Mouse (Mus musculus) forebrain, embryonic 15.5 days (tissue): ENCODE results near the gene Bpifa6. TPM values are rescaled to one million over a fixed set of nuclear protein-coding genes. Genes with fewer than 3 reads are reported as not detected.
"Not testable (repeated sequence)": the region's sequence is repeated elsewhere in the genome, so short reads cannot be mapped to it uniquely, and the experiment has no call there.

Experiments used
- ATAC-seq: fragments of 200-750 bp; cut with Nextera tagmentation; replicated peaks from 2 replicates; pipeline ENCODE4 v1.8.0; 2017; ENCODE audit warnings: mild to moderate bottlenecking, moderate TSS enrichment, moderate library complexity
- H3K27ac ChIP-seq: fragments of 300-500 bp; sonication (generic); replicated peaks from 2 replicates; pipeline ENCODE4 v1.5.1; 2015; ENCODE audit warnings: mild to moderate bottlenecking, inconsistent platforms
- H3K27me3 ChIP-seq: fragments of 300-500 bp; sonication (generic); 2 replicates; pipeline ENCODE4 v1.6.1; 2015; ENCODE audit warnings: inconsistent platforms
- H3K36me3 ChIP-seq: fragments of 300-500 bp; sonication (generic); 2 replicates; pipeline ENCODE4 v1.6.1; 2015; ENCODE audit warnings: mild to moderate bottlenecking, inconsistent platforms
- H3K4me1 ChIP-seq: fragments of 300-500 bp; sonication (generic); 2 replicates; pipeline ENCODE4 v1.6.1; 2015; ENCODE audit warnings: inconsistent platforms
- H3K4me2 ChIP-seq: fragments of 300-500 bp; sonication (generic); replicated peaks from 2 replicates; pipeline ENCODE4 v1.6.1; 2015; ENCODE audit warnings: mild to moderate bottlenecking, inconsistent platforms
- H3K4me3 ChIP-seq: fragments of 300-500 bp; sonication (generic); 2 replicates; pipeline ENCODE4 v1.5.1; 2015; ENCODE audit warnings: mild to moderate bottlenecking, inconsistent platforms
- H3K9ac ChIP-seq: fragments of 300-500 bp; sonication (generic); replicated peaks from 2 replicates; pipeline ENCODE4 v1.6.1; 2015; ENCODE audit warnings: mild to moderate bottlenecking, inconsistent platforms
- H3K9me3 ChIP-seq: fragments of 300-500 bp; sonication (generic); 2 replicates; pipeline ENCODE4 v1.6.1; 2016; ENCODE audit warnings: inconsistent platforms
- WGBS: fragments of 180-500 bp; shearing (Covaris S2); methylation state at CpG from one replicate; pipeline ENCODE4 v1.1.7; 2015; ENCODE audit warnings: mixed read lengths; 5-methylcytosine and 5-hydroxymethylcytosine counted together
- polyA plus RNA-seq: library from polyadenylated mRNA; unstranded; fragments of >200 nt; fragmentation: Nextera tagmentation; extraction: Ambion mirVana; gene quantifications from 2 replicates; pipeline ENCODE4 v1.2.1, GENCODE M21; 2015

The Bpifa6 gene
- polyA plus RNA-seq, 1 experiment from 2014 or later, result not detected

GRCm38 (mm10) chr2:153995770-153996169 lies 21.0 kb downstream of the Bpifa6 start:
- H3K4me1 ChIP-seq, result no peaks in the 10 kb centered on the region
- no peak overlapping the region for H3K4me3 ChIP-seq
- WGBS, result 6% methylated on average over 7 of the region's 7 CpGs
- H3K27ac ChIP-seq, result no peak overlapping the region
- no peak overlapping the region for H3K4me2 ChIP-seq
- no peak for ATAC-seq
- H3K9me3 ChIP-seq, result no peaks in the 10 kb centered on the region
- H3K27me3 ChIP-seq, result no peaks in the 10 kb centered on the region
- no peak overlapping the region for H3K9ac ChIP-seq
- no peaks in the 10 kb centered on the region for H3K36me3 ChIP-seq

GRCm38 (mm10) chr2:154000501-154000900 lies 25.8 kb downstream of the Bpifa6 start:
- Histone ChIP-seq H3K4me2 (no peak overlapping the region), H3K9me3 (no peaks in the 10 kb centered on the region), H3K4me1 (no peaks in the 10 kb centered on the region), H3K4me3 (no peak overlapping the region), H3K27me3 (no peaks in the 10 kb centered on the region), H3K9ac (no peak overlapping the region), H3K27ac (no peak overlapping the region), H3K36me3 (no peaks in the 10 kb centered on the region)
- 88% methylated on average over 3 of the region's 3 CpGs for WGBS
- no peak for ATAC-seq

- no peak overlapping the region for H3K27ac ChIP-seq
- no peak overlapping the region for H3K4me3 ChIP-seq
- H3K27me3 ChIP-seq, result no peaks in the 10 kb centered on the region
- no peaks in the 10 kb centered on the region for H3K4me1 ChIP-seq
- H3K36me3 ChIP-seq, result no peaks in the 10 kb centered on the region
- no peak overlapping the region for H3K4me2 ChIP-seq
- no peak for ATAC-seq
- no peak overlapping the region for H3K9ac ChIP-seq
- no peaks in the 10 kb centered on the region for H3K9me3 ChIP-seq
These were observed 26.3 kb downstream of the Bpifa6 start for GRCm38 (mm10) chr2:154001056-154001455.

- no peaks in the 10 kb centered on the region for H3K4me1 ChIP-seq
- H3K4me2 ChIP-seq, result no peak overlapping the region
- no peaks in the 10 kb centered on the region for H3K9me3 ChIP-seq
- H3K27me3 ChIP-seq, result no peaks in the 10 kb centered on the region
- 17% methylated on average over 1 of the region's 1 CpGs for WGBS
- H3K9ac ChIP-seq, result no peak overlapping the region
- no peak overlapping the region for H3K27ac ChIP-seq
- H3K36me3 ChIP-seq, result no peaks in the 10 kb centered on the region
- H3K4me3 ChIP-seq, result no peak overlapping the region
- ATAC-seq, result no peak
These were observed 29.7 kb downstream of the Bpifa6 start for GRCm38 (mm10) chr2:154004456-154004855.

- Histone ChIP-seq H3K27ac (no peak overlapping the region), H3K9me3 (no peaks in the 10 kb centered on the region), H3K4me2 (no peak overlapping the region), H3K9ac (no peak overlapping the region), H3K27me3 (no peaks in the 10 kb centered on the region), H3K4me1 (no peaks in the 10 kb centered on the region), H3K36me3 (no peaks in the 10 kb centered on the region), H3K4me3 (no peak overlapping the region)
- ATAC-seq, result no peak
- 93% methylated on average over 1 of the region's 1 CpGs for whole genome bisulfite sequencing
These were observed 30.3 kb downstream of the Bpifa6 start for GRCm38 (mm10) chr2:154005094-154005493.

GRCm38 (mm10) chr2:154005734-154006133 lies 31.0 kb downstream of the Bpifa6 start:
- Histone ChIP-seq H3K9ac (no peak overlapping the region), H3K4me1 (no peaks in the 10 kb centered on the region), H3K4me3 (no peak overlapping the region), H3K27me3 (no peaks in the 10 kb centered on the region), H3K36me3 (no peaks in the 10 kb centered on the region), H3K27ac (no peak overlapping the region), H3K9me3 (no peaks in the 10 kb centered on the region), H3K4me2 (no peak overlapping the region)
- WGBS, result 89% methylated on average over 4 of the region's 4 CpGs
- no peak for ATAC-seq

- Histone ChIP-seq H3K9ac (no peak overlapping the region), H3K36me3 (no peaks in the 10 kb centered on the region), H3K27ac (no peak overlapping the region), H3K4me3 (no peak overlapping the region), H3K4me1 (no peaks in the 10 kb centered on the region), H3K4me2 (no peak overlapping the region), H3K9me3 (no peaks in the 10 kb centered on the region), H3K27me3 (no peaks in the 10 kb centered on the region)
- no peak for ATAC-seq
- WGBS, result 93% methylated on average over 2 of the region's 2 CpGs
These were observed 31.6 kb downstream of the Bpifa6 start for GRCm38 (mm10) chr2:154006331-154006730.

GRCm38 (mm10) chr2:154007381-154007780 lies 32.6 kb downstream of the Bpifa6 start:
- Histone ChIP-seq H3K4me1 (no peaks in the 10 kb centered on the region), H3K27me3 (no peaks in the 10 kb centered on the region), H3K36me3 (no peaks in the 10 kb centered on the region), H3K4me3 (no peak overlapping the region), H3K9me3 (no peaks in the 10 kb centered on the region), H3K9ac (no peak overlapping the region), H3K4me2 (no peak overlapping the region), H3K27ac (no peak overlapping the region)
- WGBS, result 84% methylated on average over 1 of the region's 1 CpGs
- ATAC-seq, result no peak

- no peaks in the 10 kb centered on the region for H3K36me3 ChIP-seq
- H3K4me2 ChIP-seq, result no peak within 1 kb of the TSS
- H3K4me1 ChIP-seq, result no peaks in the 10 kb centered on the region
- no peaks in the 10 kb centered on the region for H3K27me3 ChIP-seq
- H3K4me3 ChIP-seq, result no peak within 1 kb of the TSS
- no peak within 1 kb of the TSS for H3K9ac ChIP-seq
- no peaks in the 10 kb centered on the region for H3K9me3 ChIP-seq
- WGBS, result 81% methylated on average over 3 of the region's 3 CpGs
- ATAC-seq, result no peak
- H3K27ac ChIP-seq, result no peak within 1 kb of the TSS
These were observed 33.2 kb downstream of the Bpifa6 start, which contains the start of gene Bpifa2 for GRCm38 (mm10) chr2:154007965-154008364. Bpifa2 (plus strand) TSS chr2:154008265.

- H3K4me1 ChIP-seq, result no peaks in the 10 kb centered on the region
- H3K27ac ChIP-seq, result no peak overlapping the region
- no peaks in the 10 kb centered on the region for H3K27me3 ChIP-seq
- WGBS, result 97% methylated on average over 1 of the region's 1 CpGs
- no peaks in the 10 kb centered on the region for H3K9me3 ChIP-seq
- no peaks in the 10 kb centered on the region for H3K36me3 ChIP-seq
- H3K4me3 ChIP-seq, result no peak overlapping the region
- no peak for ATAC-seq
- no peak overlapping the region for H3K9ac ChIP-seq
- H3K4me2 ChIP-seq, result no peak overlapping the region
These were observed 43.2 kb downstream of the Bpifa6 start for GRCm38 (mm10) chr2:154017990-154018389.

GRCm38 (mm10) chr2:154024676-154025075 lies 49.9 kb downstream of the Bpifa6 start:
- not testable (repeated sequence) for H3K9me3 ChIP-seq, ATAC-seq, H3K4me2 ChIP-seq, H3K27ac ChIP-seq, H3K36me3 ChIP-seq, H3K4me3 ChIP-seq, H3K9ac ChIP-seq, H3K4me1 ChIP-seq, H3K27me3 ChIP-seq
- WGBS, result 80% methylated on average over 4 of the region's 4 CpGs

GRCm38 (mm10) chr2:154038932-154039331 lies 64.2 kb downstream of the Bpifa6 start:
- no peaks in the 10 kb centered on the region for H3K36me3 ChIP-seq
- H3K27ac ChIP-seq, result no peak overlapping the region
- WGBS, result 53% methylated on average over 2 of the region's 2 CpGs
- no peak overlapping the region for H3K9ac ChIP-seq
- ATAC-seq, result no peak
- H3K27me3 ChIP-seq, result no peaks in the 10 kb centered on the region
- no peaks in the 10 kb centered on the region for H3K9me3 ChIP-seq
- H3K4me2 ChIP-seq, result no peak overlapping the region
- H3K4me1 ChIP-seq, result no peaks in the 10 kb centered on the region
- H3K4me3 ChIP-seq, result no peak overlapping the region

GRCm38 (mm10) chr2:154044743-154045142 lies 70.0 kb downstream of the Bpifa6 start:
- Histone ChIP-seq H3K27ac (no peak overlapping the region), H3K9ac (no peak overlapping the region), H3K36me3 (no peaks in the 10 kb centered on the region), H3K4me3 (no peak overlapping the region), H3K9me3 (no peaks in the 10 kb centered on the region), H3K4me1 (no peaks in the 10 kb centered on the region), H3K4me2 (no peak overlapping the region), H3K27me3 (no peaks in the 10 kb centered on the region)
- no peak for ATAC-seq
- 83% methylated on average over 3 of the region's 3 CpGs for WGBS
